Mouse (Mus musculus) ovary, adult 10 weeks (tissue): ENCODE measurements around the gene Ube2u. TPM values are rescaled to one million over a fixed set of nuclear protein-coding genes. Genes with fewer than 3 reads are reported as not detected.

ENCODE experiments used
- polyA plus RNA-seq: library from polyadenylated mRNA; stranded (reverse); fragments of 350-450 nt; fragmentation: Illumina TruSeq; extraction: RNeasy Lipid Tissue Mini Kit (QIAGEN cat#74804); gene quantifications from one replicate; pipeline ENCODE4 v1.2.3, GENCODE M21; 2014

Gene Ube2u
- polyA plus RNA-seq = 4.6 TPM

DNA sequence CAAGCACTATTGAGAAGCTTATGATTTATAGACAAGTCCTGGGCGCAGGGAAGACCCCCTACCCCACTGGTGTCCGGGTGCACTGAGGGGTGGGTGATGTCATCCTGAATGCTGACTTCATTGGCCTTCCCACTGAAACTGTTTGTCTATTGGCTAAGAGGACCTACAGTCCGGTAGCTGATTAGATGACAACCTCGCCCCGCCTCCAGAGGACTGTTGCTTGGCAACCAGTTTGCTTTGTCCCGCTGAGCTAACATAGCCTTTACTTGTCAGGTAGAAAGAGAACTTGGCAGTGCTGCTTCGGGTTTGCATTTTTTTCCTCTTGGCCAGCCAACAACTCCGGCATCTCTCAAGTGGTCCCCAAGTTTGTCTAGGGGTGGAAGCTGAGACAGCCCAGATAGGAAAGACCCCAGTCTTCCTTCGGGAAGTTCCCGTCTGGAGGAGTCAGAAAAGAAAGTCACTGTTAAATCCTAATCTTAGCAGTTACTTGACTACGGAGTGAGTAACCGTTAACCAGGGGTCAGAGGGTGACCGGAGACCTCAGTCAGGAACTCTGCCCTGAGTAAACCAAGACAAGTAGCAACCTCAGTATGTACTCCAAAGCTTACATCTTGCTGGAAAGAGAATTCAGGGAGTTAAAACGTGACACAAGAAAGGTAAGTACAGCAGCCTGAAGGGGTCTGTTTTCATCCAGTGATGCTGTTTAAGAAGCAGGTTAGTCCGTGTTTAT is at the start of gene Ube2u:
Ube2u (plus strand) TSS at position 258 of the 730 bp plus-strand sequence.

